Mouse (Mus musculus) heart, adult 2 months (tissue): ENCODE measurements around the gene Pgm2l1. TPM values are rescaled to one million over a fixed set of nuclear protein-coding genes. Genes with fewer than 3 reads are reported as not detected.

Source experiments
- DNase-seq, 2 experiments: peaks; one replicate each; pipeline ENCODE4 v3.0.0; 2021
- H3K27ac ChIP-seq: fragments of 200-600 bp; 2 replicates; pipeline ENCODE4 v1.8.1; 2022
- H3K27me3 ChIP-seq: fragments of 200-500 bp; 2 replicates; pipeline ENCODE4 v1.6.1; 2012; ENCODE audit warnings: mild to moderate bottlenecking, low read length, inconsistent platforms, mixed read lengths; ENCODE audit not compliant: control insufficient read depth, insufficient read depth
- H3K36me3 ChIP-seq: fragments of 200-500 bp; 2 replicates; pipeline ENCODE4 v1.6.1; 2012; ENCODE audit warnings: low read length, inconsistent platforms; ENCODE audit not compliant: control insufficient read depth, insufficient read depth
- H3K4me1 ChIP-seq: fragments of 200-500 bp; 2 replicates; pipeline ENCODE4 v1.6.1; 2011; ENCODE audit warnings: low read length; ENCODE audit not compliant: control insufficient read depth, insufficient read depth
- H3K4me3 ChIP-seq: fragments of 200-600 bp; 2 replicates; pipeline ENCODE4 v1.8.1; 2022
- H3K79me2 ChIP-seq: fragments of 200-500 bp; replicated peaks from 2 replicates; pipeline ENCODE4 v1.6.1; 2012; ENCODE audit warnings: mild to moderate bottlenecking, inconsistent platforms, low read length, moderate library complexity, mixed read lengths; ENCODE audit not compliant: control insufficient read depth, insufficient read depth
- H3K9ac ChIP-seq: fragments of 200-500 bp; 2 replicates; pipeline ENCODE4 v1.6.1; 2012; ENCODE audit warnings: low read depth, mild to moderate bottlenecking, control low read depth, inconsistent platforms, low read length, mixed read lengths
- CTCF ChIP-seq: fragments of 200-600 bp; IDR thresholded peaks from 2 replicates; pipeline ENCODE4 v1.8.1; 2022; ENCODE audit warnings: antibody characterized with exemption, mild to moderate bottlenecking, moderate library complexity
- EP300 ChIP-seq: fragments of 200-500 bp; IDR thresholded peaks from 2 replicates; pipeline ENCODE4 v1.6.1; 2011; ENCODE audit warnings: low read depth, low read length, control low read depth; ENCODE audit not compliant: insufficient read depth
- POLR2A ChIP-seq: fragments of 200-500 bp; IDR thresholded peaks from 2 replicates; pipeline ENCODE4 v1.6.1; 2011; ENCODE audit warnings: mild to moderate bottlenecking, low read depth, low read length, control low read depth; ENCODE audit not compliant: insufficient read depth
- WGBS: fragments of 180-500 bp; shearing (Covaris S2); methylation state at CpG from one replicate; pipeline ENCODE4 v1.1.7; 2018; 5-methylcytosine and 5-hydroxymethylcytosine counted together
- intact Hi-C: fragments of 180-260 bp; cut with DNase I; formaldehyde crosslinking; loops from one replicate; pipeline ENCODE4 v1.15.1; 2025
- polyA plus RNA-seq: library from polyadenylated mRNA; depleted of rRNA; stranded (reverse); fragments of >200 nt; gene quantifications from 2 replicates; pipeline ENCODE4 v1.2.3, GENCODE M21; 2012
- total RNA-seq, 2 experiments: library from RNA; stranded (reverse); gene quantifications; 2 replicates each; pipeline ENCODE4 v1.2.3; 2021

The Pgm2l1 gene
- total and polyA plus RNA-seq, 3 experiments = 1.5 to 7.0 (median 7.0) TPM

GRCm38 (mm10) chr7:100285383-100285782 is 58.2 kb downstream of the Pgm2l1 start, which contains the start of gene P4ha3:
Gene P4ha3, plus strand, starts transcription at chr7:100285520.
- H3K79me2 ChIP-seq = no peaks in the 10 kb centered on the region
- peaks cover 3% of the 10 kb centered on the region; the same call in 1 of the 2 replicates for H3K27me3 ChIP-seq
- H3K27ac ChIP-seq = no peak within 1 kb of the TSS
- 0 out of 2 replicates have a peak within 1 kb of the TSS, but pooled peaks have one; percentile 2 for H3K9ac ChIP-seq
- H3K4me3 ChIP-seq = peak within 1 kb of the TSS; percentile 20; the same call in 1 of the 2 replicates
- TF ChIP-seq CTCF = no peak
- TF ChIP-seq EP300 = no peak
- TF ChIP-seq POLR2A = no peak
- WGBS = under 1% methylated on average over 46 of the region's 53 CpGs
- intact Hi-C loops = no loop called here
- no peaks in the 10 kb centered on the region for H3K4me1 ChIP-seq
- DNase-seq = no peak
- H3K36me3 ChIP-seq = no peaks in the 10 kb centered on the region

GRCm38 (mm10) chr7:100287748-100288578 is 60.8 kb downstream of the Pgm2l1 start:
- no peak overlapping the region for H3K9ac ChIP-seq
- peaks cover 3% of the 10 kb centered on the region; the same call in 1 of the 2 replicates for H3K27me3 ChIP-seq
- H3K36me3 ChIP-seq = no peaks in the 10 kb centered on the region
- H3K4me3 ChIP-seq = 0 out of 2 replicates have a peak overlapping the region, but pooled peaks have one; percentile 3
- H3K79me2 ChIP-seq = no peaks in the 10 kb centered on the region
- no peak overlapping the region for H3K27ac ChIP-seq
- no peaks in the 10 kb centered on the region for H3K4me1 ChIP-seq
- peak; percentile 39 for DNase-seq
- 22% methylated on average over 7 of the region's 7 CpGs for WGBS
- TF ChIP-seq EP300 = no peak
- TF ChIP-seq CTCF = no peak
- TF ChIP-seq POLR2A = no peak
- intact Hi-C loops = no loop called here

- peak in 1 of 2 experiments; percentile 11 for DNase-seq
- Histone ChIP-seq H3K79me2 (no peaks in the 10 kb centered on the region), H3K27me3 (peaks cover 3% of the 10 kb centered on the region; the same call in 1 of the 2 replicates), H3K4me1 (no peaks in the 10 kb centered on the region), H3K27ac (no peak overlapping the region), H3K4me3 (no peak overlapping the region), H3K9ac (no peak overlapping the region), H3K36me3 (no peaks in the 10 kb centered on the region)
- intact Hi-C loops = no loop called here
- WGBS = 42% methylated on average over 11 of the region's 11 CpGs
- no peak for TF ChIP-seq EP300
- no peak for TF ChIP-seq CTCF
- TF ChIP-seq POLR2A = no peak
These were observed 61.4 kb downstream of the Pgm2l1 start for GRCm38 (mm10) chr7:100288622-100289021.

- H3K9ac ChIP-seq = no peak overlapping the region
- no peaks in the 10 kb centered on the region for H3K79me2 ChIP-seq
- H3K36me3 ChIP-seq = no peaks in the 10 kb centered on the region
- DNase-seq = no peak
- H3K4me1 ChIP-seq = peaks cover 2% of the 10 kb centered on the region
- TF ChIP-seq POLR2A = no peak
- no peak for TF ChIP-seq CTCF
- no peak for TF ChIP-seq EP300
- H3K27ac ChIP-seq = no peak overlapping the region
- no peak overlapping the region for H3K4me3 ChIP-seq
- no peaks in the 10 kb centered on the region for H3K27me3 ChIP-seq
- WGBS = 76% methylated on average over 8 of the region's 8 CpGs
- intact Hi-C loops = no loop called here
These were observed 66.4 kb downstream of the Pgm2l1 start for GRCm38 (mm10) chr7:100293546-100293945.

DNA sequence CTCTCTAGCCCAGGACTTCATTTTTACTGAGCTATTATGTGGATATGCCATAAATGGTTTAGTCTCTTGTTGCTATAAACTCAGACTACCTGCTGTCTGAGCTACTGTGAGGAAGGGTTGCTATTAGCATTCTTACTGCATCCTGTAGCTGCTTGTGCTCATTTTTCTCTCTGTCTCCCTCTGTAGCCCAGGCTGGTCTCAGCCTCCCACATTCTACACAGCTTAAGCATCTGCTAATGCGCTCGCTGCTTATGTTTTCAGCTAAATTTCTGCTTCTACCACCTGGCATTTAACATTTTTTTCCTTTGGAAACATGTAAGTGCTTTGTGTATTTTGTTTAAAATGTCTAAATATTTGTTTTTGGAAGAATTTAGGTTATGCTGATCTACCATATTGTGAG is 68.6 kb downstream of the Pgm2l1 start:
- no peak for TF ChIP-seq CTCF
- no peak for TF ChIP-seq EP300
- TF ChIP-seq POLR2A = no peak

DNA sequence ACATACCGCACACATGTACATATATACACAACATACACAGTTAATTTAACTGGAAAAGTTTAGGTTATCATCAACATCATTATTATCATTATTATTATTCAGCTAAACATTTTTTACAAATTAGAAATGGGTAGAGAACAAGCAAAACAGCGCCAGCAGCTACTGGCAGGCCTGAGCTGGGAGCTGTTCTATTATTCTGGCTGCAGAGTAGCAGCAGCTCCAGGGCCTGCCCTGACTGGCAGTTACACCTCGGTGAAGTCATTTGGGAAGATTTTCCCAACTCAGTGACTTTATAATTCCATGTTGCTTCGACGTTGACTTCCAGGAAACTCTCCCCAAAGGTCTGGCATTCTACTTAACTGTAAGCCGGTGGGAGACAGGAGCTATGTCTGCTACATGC is 69.5 kb downstream of the Pgm2l1 start:
- WGBS = 53% methylated on average over 6 of the region's 6 CpGs

More for the DNA sequence above, 68.6 kb downstream of the Pgm2l1 start:
- intact Hi-C loops = no loop called here
- Histone ChIP-seq H3K36me3 (no peaks in the 10 kb centered on the region), H3K4me1 (peaks cover 2% of the 10 kb centered on the region), H3K79me2 (no peaks in the 10 kb centered on the region), H3K27me3 (no peaks in the 10 kb centered on the region), H3K27ac (no peak overlapping the region), H3K4me3 (no peak overlapping the region), H3K9ac (no peak overlapping the region)
- DNase-seq = no peak
- WGBS = 98% methylated on average over 2 of the region's 2 CpGs

More for the DNA sequence above, 69.5 kb downstream of the Pgm2l1 start:
- intact Hi-C loops = no loop called here
- Histone ChIP-seq H3K9ac (no peak overlapping the region), H3K36me3 (no peaks in the 10 kb centered on the region), H3K4me3 (no peak overlapping the region), H3K4me1 (peaks cover 4% of the 10 kb centered on the region), H3K79me2 (no peaks in the 10 kb centered on the region), H3K27ac (no peak overlapping the region), H3K27me3 (no peaks in the 10 kb centered on the region)
- TF ChIP-seq CTCF (no peak), POLR2A (no peak), EP300 (no peak)
- DNase-seq = no peak
